Mouse (Mus musculus): ENCODE data around the gene Rnaseh2a. TPM values are rescaled to one million over a fixed set of nuclear protein-coding genes. Genes with fewer than 3 reads are reported as not detected.

The Rnaseh2a gene
- 114 and 119 TPM in 2 replicates for polyA plus RNA-seq (2015; fragmentation: Nextera tagmentation; extraction: Ambion mirVana)

DNA sequence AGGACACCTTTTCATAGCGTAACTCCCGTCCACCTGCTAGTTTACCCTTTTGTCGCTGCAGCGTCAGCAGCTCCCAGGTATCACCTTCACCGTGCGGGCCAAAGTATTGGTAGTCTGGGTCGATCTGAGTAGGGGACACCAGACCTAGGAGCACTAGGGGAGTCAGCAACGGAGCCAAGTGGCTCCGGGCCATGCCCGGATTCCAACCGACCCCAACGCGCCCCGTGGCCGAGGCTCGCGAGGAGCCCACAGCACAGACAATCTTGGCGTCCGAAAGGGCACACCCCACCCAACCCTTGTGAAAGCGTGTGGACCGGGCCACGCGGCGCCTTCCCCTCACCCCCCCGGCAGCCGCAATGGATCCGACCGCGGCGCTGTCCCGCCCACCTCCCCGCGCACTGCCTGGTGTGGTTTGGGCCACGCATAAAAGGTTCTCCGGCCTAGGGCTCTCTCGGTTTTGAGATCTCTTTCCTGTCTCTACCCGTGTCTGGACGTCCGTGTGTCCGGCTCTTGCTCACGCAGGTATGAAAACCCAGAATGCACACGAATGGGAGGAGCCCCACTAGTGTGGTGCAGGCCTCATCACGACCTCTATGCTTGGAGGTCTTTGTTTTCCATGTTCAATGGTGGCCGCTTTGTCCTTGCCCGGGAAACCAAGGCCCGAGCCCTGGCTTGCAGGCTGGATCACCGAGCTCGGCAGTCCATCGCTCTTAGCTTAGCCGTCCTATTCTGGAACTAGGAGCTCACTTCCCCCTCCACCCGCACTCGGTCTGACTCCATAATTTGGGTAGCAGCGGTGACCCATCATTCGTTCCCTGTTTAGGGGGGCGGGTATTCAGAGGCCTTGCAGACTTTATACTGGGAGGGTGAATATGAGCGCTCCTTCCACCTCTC lies at the start of gene Rnaseh2a, which contains the start of the genes Gm49661 and Prdx2:
TSS of gene Rnaseh2a (minus strand) at position 527 of the 894 bp plus-strand sequence.
TSS of gene Gm49661 (minus strand) at position 193 of the 894 bp plus-strand sequence.
TSS of gene Prdx2 (plus strand) at position 347 of the 894 bp plus-strand sequence.
- Histone ChIP-seq H3K27ac (ENCODE audit: low read length) (peak within 1 kb of the TSS; percentile 89), H3K4me3 (ENCODE audit: low read length) (peak within 1 kb of the TSS; percentile 80), H3K27me3 (ENCODE audit: control insufficient read depth, insufficient read depth, low read depth, low read length) (no peaks in the 10 kb centered on the region), H3K9me3 (ENCODE audit: control insufficient read depth, low read length) (no peaks in the 10 kb centered on the region), H3K4me1 (replicated peaks; ENCODE audit: control insufficient read depth, insufficient read depth, low read length) (peaks cover 29% of the 10 kb centered on the region), H3K9ac (ENCODE audit: low read length) (peak within 1 kb of the TSS; percentile 85), H3K4me2 (ENCODE audit: low read depth, low read length) (peak within 1 kb of the TSS; percentile 78), H3K36me3 (ENCODE audit: control insufficient read depth, insufficient read depth, low read length) (peaks cover 18% of the 10 kb centered on the region)
- WGBS, result under 1% methylated on average over 52 of the region's 56 CpGs
- ATAC-seq (ENCODE audit: low read depth), result peak; percentile 76

- Histone ChIP-seq H3K36me3 (ENCODE audit: control insufficient read depth, insufficient read depth, low read length) (peaks cover 16% of the 10 kb centered on the region), H3K27me3 (ENCODE audit: control insufficient read depth, insufficient read depth, low read depth, low read length) (peaks cover 13% of the 10 kb centered on the region), H3K4me2 (ENCODE audit: low read depth, low read length) (no peak overlapping the region), H3K4me1 (replicated peaks; ENCODE audit: control insufficient read depth, insufficient read depth, low read length) (no peaks in the 10 kb centered on the region), H3K4me3 (ENCODE audit: low read length) (no peak overlapping the region), H3K9me3 (ENCODE audit: control insufficient read depth, low read length) (no peaks in the 10 kb centered on the region), H3K9ac (ENCODE audit: low read length) (no peak overlapping the region), H3K27ac (ENCODE audit: low read length) (no peak overlapping the region)
- no peak for ATAC-seq (ENCODE audit: low read depth)
- WGBS, result 46% methylated on average over 5 of the region's 5 CpGs
Measured at GRCm38 (mm10) chr8:85017209-85017608, 47.6 kb upstream of the Rnaseh2a start.

DNA sequence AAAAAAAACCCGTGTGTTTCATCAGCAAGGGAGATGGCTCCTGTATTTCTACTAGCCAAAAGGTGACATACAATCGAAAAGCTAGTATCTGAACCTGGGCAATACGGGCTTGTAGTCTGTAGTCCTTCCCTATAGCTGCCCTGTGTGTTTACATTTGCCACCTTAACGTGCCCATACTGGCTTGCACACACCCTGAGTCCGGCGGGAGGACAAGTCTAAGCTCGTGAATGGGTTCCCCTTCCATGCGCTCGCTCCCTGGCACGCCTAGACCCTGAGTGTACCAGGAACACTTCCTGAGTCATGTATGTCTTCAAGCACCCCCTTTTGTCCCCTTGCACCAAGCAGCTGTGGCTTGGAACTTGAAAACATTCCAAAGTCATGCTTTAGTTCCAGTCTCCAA lies 47.2 kb upstream of the Rnaseh2a start:
- H3K4me2 ChIP-seq (ENCODE audit: low read depth, low read length), result no peak overlapping the region
- no peak overlapping the region for H3K9ac ChIP-seq (ENCODE audit: low read length)
- 56% methylated on average over 10 of the region's 10 CpGs for WGBS
- H3K4me3 ChIP-seq (ENCODE audit: low read length), result no peak overlapping the region
- no peak overlapping the region for H3K27ac ChIP-seq (ENCODE audit: low read length)
- no peak for ATAC-seq (ENCODE audit: low read depth)
- H3K36me3 ChIP-seq (ENCODE audit: control insufficient read depth, insufficient read depth, low read length), result peaks cover 16% of the 10 kb centered on the region
- no peaks in the 10 kb centered on the region for H3K4me1 ChIP-seq (replicated peaks; ENCODE audit: control insufficient read depth, insufficient read depth, low read length)
- H3K9me3 ChIP-seq (ENCODE audit: control insufficient read depth, low read length), result no peaks in the 10 kb centered on the region
- H3K27me3 ChIP-seq (ENCODE audit: control insufficient read depth, insufficient read depth, low read depth, low read length), result peaks cover 14% of the 10 kb centered on the region

DNA sequence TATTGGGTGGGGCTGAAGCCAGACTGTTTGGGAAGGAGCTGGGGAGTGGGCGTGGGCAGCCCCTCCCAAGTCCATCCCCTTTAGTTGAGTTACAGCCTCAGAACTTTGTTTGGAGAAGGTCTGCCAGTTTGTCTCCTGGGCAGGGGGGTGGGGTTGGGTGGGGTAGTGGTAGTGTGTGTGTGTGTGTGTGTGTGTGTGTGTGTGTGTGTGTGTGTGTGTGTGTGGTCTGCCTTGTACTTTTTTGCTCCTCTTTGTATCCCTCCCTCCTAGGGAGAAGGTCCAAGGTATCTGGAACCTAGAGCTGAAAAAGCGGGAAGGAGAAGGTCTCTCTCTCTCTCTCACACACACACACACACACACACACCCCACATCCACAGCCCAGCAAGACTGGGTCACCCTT lies 44.9 kb upstream of the Rnaseh2a start, which contains the start of gene Best2:
TSS of gene Best2 (minus strand) at position 101 of the 400 bp plus-strand sequence.
- peak within 1 kb of the TSS; percentile 13; the same call in 1 of the 2 replicates for H3K9ac ChIP-seq (ENCODE audit: low read length)
- no peak for ATAC-seq (ENCODE audit: low read depth)
- H3K4me1 ChIP-seq (replicated peaks; ENCODE audit: control insufficient read depth, insufficient read depth, low read length), result no peaks in the 10 kb centered on the region
- peaks cover 27% of the 10 kb centered on the region for H3K27me3 ChIP-seq (ENCODE audit: control insufficient read depth, insufficient read depth, low read depth, low read length)
- H3K4me2 ChIP-seq (ENCODE audit: low read depth, low read length), result peak within 1 kb of the TSS; percentile 57
- 58% methylated on average over 2 of the region's 2 CpGs for WGBS
- peaks cover 16% of the 10 kb centered on the region for H3K36me3 ChIP-seq (ENCODE audit: control insufficient read depth, insufficient read depth, low read length)
- peak within 1 kb of the TSS; percentile 32 for H3K4me3 ChIP-seq (ENCODE audit: low read length)
- H3K9me3 ChIP-seq (ENCODE audit: control insufficient read depth, low read length), result no peaks in the 10 kb centered on the region
- H3K27ac ChIP-seq (ENCODE audit: low read length), result no peak within 1 kb of the TSS

GRCm38 (mm10) chr8:85013230-85013840 lies 43.8 kb upstream of the Rnaseh2a start:
- H3K27me3 ChIP-seq (ENCODE audit: control insufficient read depth, insufficient read depth, low read depth, low read length), result peaks cover 33% of the 10 kb centered on the region
- peak overlapping the region; percentile 57 for H3K4me2 ChIP-seq (ENCODE audit: low read depth, low read length)
- H3K4me3 ChIP-seq (ENCODE audit: low read length), result peak overlapping the region; percentile 32
- H3K9ac ChIP-seq (ENCODE audit: low read length), result peak overlapping the region; percentile 13; the same call in 1 of the 2 replicates
- ATAC-seq (ENCODE audit: low read depth), result peak; percentile 56
- whole genome bisulfite sequencing, result 3% methylated on average over 26 of the region's 26 CpGs
- no peak overlapping the region for H3K27ac ChIP-seq (ENCODE audit: low read length)
- H3K36me3 ChIP-seq (ENCODE audit: control insufficient read depth, insufficient read depth, low read length), result peaks cover 7% of the 10 kb centered on the region; the same call in 1 of the 2 replicates
- no peaks in the 10 kb centered on the region for H3K9me3 ChIP-seq (ENCODE audit: control insufficient read depth, low read length)
- no peaks in the 10 kb centered on the region for H3K4me1 ChIP-seq (replicated peaks; ENCODE audit: control insufficient read depth, insufficient read depth, low read length)

DNA sequence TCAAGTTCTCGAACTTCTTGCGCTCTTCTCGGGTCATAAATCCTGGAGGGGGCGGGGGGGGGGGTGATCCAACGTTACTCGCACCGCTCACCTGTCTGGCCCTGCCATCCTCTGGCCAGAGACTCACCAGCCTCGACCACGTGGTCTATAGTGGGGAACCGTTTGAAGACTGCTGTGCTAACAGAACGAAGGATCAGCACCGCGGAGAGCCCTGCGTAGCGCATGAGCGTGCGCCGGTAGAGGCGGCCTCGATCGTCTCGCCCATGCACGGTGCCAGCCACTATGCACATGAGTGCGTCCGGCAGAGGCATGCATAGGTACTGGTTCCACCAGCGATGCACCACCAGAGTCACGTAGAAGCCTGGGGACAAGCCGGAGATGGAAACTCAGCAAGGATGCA lies 41.7 kb upstream of the Rnaseh2a start:
- H3K4me1 ChIP-seq (replicated peaks; ENCODE audit: control insufficient read depth, insufficient read depth, low read length), result no peaks in the 10 kb centered on the region
- WGBS, result 12% methylated on average over 28 of the region's 28 CpGs
- no peaks in the 10 kb centered on the region for H3K9me3 ChIP-seq (ENCODE audit: control insufficient read depth, low read length)
- no peak overlapping the region for H3K4me3 ChIP-seq (ENCODE audit: low read length)
- ATAC-seq (ENCODE audit: low read depth), result 0 out of 2 replicates have a peak, but pooled peaks have one; percentile 13
- no peak overlapping the region for H3K27ac ChIP-seq (ENCODE audit: low read length)
- no peaks in the 10 kb centered on the region for H3K36me3 ChIP-seq (ENCODE audit: control insufficient read depth, insufficient read depth, low read length)
- peaks cover 44% of the 10 kb centered on the region for H3K27me3 ChIP-seq (ENCODE audit: control insufficient read depth, insufficient read depth, low read depth, low read length)
- no peak overlapping the region for H3K9ac ChIP-seq (ENCODE audit: low read length)
- H3K4me2 ChIP-seq (ENCODE audit: low read depth, low read length), result no peak overlapping the region

DNA sequence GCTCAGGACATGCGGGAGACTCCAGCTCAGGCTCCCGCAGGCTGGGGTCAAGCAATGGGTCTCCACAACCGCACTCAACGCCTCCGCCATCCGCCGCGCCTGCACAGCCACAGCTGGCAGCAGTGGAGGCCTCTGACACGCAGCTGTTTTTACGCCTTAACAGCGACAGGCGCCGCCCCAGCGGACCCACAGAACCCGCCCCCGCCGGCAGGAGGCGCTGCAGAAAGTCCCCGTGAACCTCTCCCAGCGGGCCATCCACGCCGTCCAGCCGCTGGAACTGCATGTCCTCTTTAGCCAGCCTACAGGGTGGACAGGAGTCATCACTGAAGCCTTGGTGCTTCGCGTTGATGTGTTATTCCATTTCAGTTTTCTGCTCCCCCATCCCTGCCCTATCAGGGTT lies 38.1 kb upstream of the Rnaseh2a start:
- 12% methylated on average over 25 of the region's 25 CpGs for WGBS
- Histone ChIP-seq H3K27ac (ENCODE audit: low read length) (no peak overlapping the region), H3K36me3 (ENCODE audit: control insufficient read depth, insufficient read depth, low read length) (no peaks in the 10 kb centered on the region), H3K27me3 (ENCODE audit: control insufficient read depth, insufficient read depth, low read depth, low read length) (peaks cover 35% of the 10 kb centered on the region), H3K4me3 (ENCODE audit: low read length) (no peak overlapping the region), H3K9ac (ENCODE audit: low read length) (no peak overlapping the region), H3K9me3 (ENCODE audit: control insufficient read depth, low read length) (no peaks in the 10 kb centered on the region), H3K4me2 (ENCODE audit: low read depth, low read length) (no peak overlapping the region), H3K4me1 (replicated peaks; ENCODE audit: control insufficient read depth, insufficient read depth, low read length) (no peaks in the 10 kb centered on the region)
- no peak for ATAC-seq (ENCODE audit: low read depth)

DNA sequence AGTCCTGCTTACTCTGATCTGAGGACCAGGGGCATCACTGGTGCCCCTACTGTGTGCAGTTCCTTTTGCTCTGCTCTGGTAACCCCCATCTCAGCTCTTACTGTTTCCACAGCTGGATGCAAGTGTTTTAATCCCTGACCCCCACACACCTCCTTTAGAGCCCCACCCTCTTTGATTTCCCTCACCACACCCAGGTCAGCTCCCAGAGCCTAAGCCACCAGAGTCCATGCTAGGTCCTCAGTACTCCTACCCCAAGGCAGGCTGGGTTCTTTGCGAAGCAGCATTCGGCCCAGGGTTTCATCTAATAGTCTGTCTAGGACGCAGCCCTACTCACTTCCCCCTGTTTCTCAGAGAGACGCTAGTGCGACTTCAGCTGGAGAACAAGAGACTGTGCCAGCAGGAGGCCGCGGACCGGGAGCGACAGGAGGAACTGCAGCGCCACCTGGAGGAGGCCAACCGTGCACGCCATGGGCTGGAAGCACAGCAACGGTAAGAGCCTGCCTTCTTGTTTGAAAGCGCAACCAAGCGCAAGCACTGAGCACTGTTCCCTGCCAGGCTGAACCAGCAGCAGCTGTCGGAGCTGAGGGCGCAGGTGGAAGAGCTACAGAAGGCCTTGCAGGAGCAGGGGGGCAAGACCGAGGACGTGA lies 28.2 kb upstream of the Rnaseh2a start:
- H3K9ac ChIP-seq (ENCODE audit: low read length), result peak overlapping the region; percentile 42; the same call in 1 of the 2 replicates

More for the DNA sequence above, 28.2 kb upstream of the Rnaseh2a start:
- Histone ChIP-seq H3K4me3 (ENCODE audit: low read length) (no peak overlapping the region), H3K9me3 (ENCODE audit: control insufficient read depth, low read length) (no peaks in the 10 kb centered on the region), H3K27me3 (ENCODE audit: control insufficient read depth, insufficient read depth, low read depth, low read length) (no peaks in the 10 kb centered on the region; the same call in 1 of the 2 replicates), H3K36me3 (ENCODE audit: control insufficient read depth, insufficient read depth, low read length) (no peaks in the 10 kb centered on the region), H3K27ac (ENCODE audit: low read length) (no peak overlapping the region), H3K4me1 (replicated peaks; ENCODE audit: control insufficient read depth, insufficient read depth, low read length) (no peaks in the 10 kb centered on the region), H3K4me2 (ENCODE audit: low read depth, low read length) (0 out of 2 replicates have a peak overlapping the region, but pooled peaks have one; percentile 4)
- ATAC-seq (ENCODE audit: low read depth), result peak; percentile 65
- WGBS, result 10% methylated on average over 19 of the region's 19 CpGs

All from lung, embryonic 16.5 days (tissue).